Mouse (Mus musculus) spleen, adult 2 months (tissue): ENCODE results near the gene Sec23b.

Experiments
- CTCF ChIP-seq: fragments of 200-500 bp; IDR thresholded peaks from 2 replicates; pipeline ENCODE4 v1.5.1; 2011; ENCODE audit warnings: mild to moderate bottlenecking, inconsistent platforms; ENCODE audit not compliant: insufficient read depth, insufficient read length, insufficient replicate concordance; ENCODE audit errors: extremely low read depth
- POLR2A ChIP-seq: fragments of 200-500 bp; IDR thresholded peaks from 2 replicates; pipeline ENCODE4 v1.6.1; 2011; ENCODE audit warnings: low read depth, low read length, inconsistent platforms

DNA sequence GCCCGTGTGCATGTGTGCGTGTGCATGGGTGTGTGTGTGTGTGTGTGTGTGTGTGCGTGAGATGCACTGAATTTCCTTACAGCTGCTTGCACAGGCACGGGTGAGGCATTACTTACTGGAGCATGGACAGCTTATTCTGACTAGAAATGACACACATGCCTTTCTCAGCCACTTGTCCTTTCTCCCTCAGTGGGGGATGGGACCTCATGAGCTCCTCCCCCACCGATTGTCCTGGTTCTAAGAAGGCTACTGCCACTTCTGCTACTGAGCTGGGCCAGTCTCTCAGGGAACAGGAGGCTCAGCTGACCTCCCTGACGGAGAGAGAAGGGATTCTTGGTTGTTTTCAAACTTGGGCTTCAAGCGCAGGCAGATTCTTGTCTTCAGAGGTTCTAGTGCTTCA is 84.1 kb downstream of the Sec23b start:
- TF ChIP-seq CTCF (no peak), POLR2A (no peak)
